ENCODE assay signal across 7 mouse cellular contexts in genomic region chr5:36465889-36466288, GRCm38 (mm10). TPM values are rescaled to one million over a fixed set of nuclear protein-coding genes. Genes with fewer than 3 reads are reported as not detected.
DNase-seq lines count a peak whose midpoint lies in the region; ATAC-seq and TF ChIP-seq lines count a peak whose summit lies in the region.

No protein-coding gene starts in this region.

- H3K4me3 ChIP-seq in lung, embryonic 16.5 days (ENCODE audit: low read length), result peak overlapping the region; percentile 84
- peak overlapping the region; percentile 92 for H3K4me3 ChIP-seq in embryonic fibroblast, embryonic 13.5 days (ENCODE audit: insufficient read depth, low read length)
- peak overlapping the region; percentile 70 for H3K4me3 ChIP-seq in limb, embryonic 11.5 days (ENCODE audit: low read depth, low read length)
- peak overlapping the region; percentile 85; the same call in 1 of the 2 replicates for H3K4me3 ChIP-seq in small intestine, adult 2 months (ENCODE audit: low read depth, low read length)

- peaks cover 12% of the 10 kb centered on the region for H3K4me1 ChIP-seq in lung, embryonic 16.5 days (replicated peaks; ENCODE audit: control insufficient read depth, insufficient read depth, low read length)
- H3K4me1 ChIP-seq in embryonic fibroblast, embryonic 13.5 days (ENCODE audit: control insufficient read depth, insufficient read depth, low read length), result peaks cover 7% of the 10 kb centered on the region; the same call in 1 of the 2 replicates
- H3K4me1 ChIP-seq in limb, embryonic 11.5 days (ENCODE audit: control insufficient read depth, insufficient read depth, low read length), result peaks cover 9% of the 10 kb centered on the region; the same call in 1 of the 2 replicates
- peaks cover 6% of the 10 kb centered on the region; the same call in 1 of the 2 replicates for H3K4me1 ChIP-seq in small intestine, adult 2 months (ENCODE audit: control insufficient read depth, insufficient read depth, insufficient read length, low read length)

- no peak for TF ChIP-seq CTCF in embryonic fibroblast, embryonic 13.5 days (IDR thresholded peaks at IDR 0.05; ENCODE audit: borderline replicate concordance, insufficient read depth, low read length)
- TF ChIP-seq CTCF in small intestine, adult 2 months (IDR thresholded peaks at IDR 0.05; ENCODE audit: extremely low read depth, insufficient read length, insufficient replicate concordance, low read depth, low read length), result no peak

- no peaks in the 10 kb centered on the region for H3K9me3 ChIP-seq in lung, embryonic 16.5 days (ENCODE audit: control insufficient read depth, low read length)
- no peaks in the 10 kb centered on the region for H3K9me3 ChIP-seq in limb, embryonic 11.5 days (ENCODE audit: control insufficient read depth, low read length)

- peak overlapping the region; percentile 90 for H3K4me2 ChIP-seq in lung, embryonic 16.5 days (ENCODE audit: low read depth, low read length)
- H3K4me2 ChIP-seq in limb, embryonic 11.5 days (ENCODE audit: low read depth, severe bottlenecking), result peak overlapping the region; percentile 93

- no peak for DNase-seq in lung, postnatal 14 days
- DNase-seq in limb, embryonic 11.5 days (ENCODE audit: low spot score), result no peak
- no peak for DNase-seq in cerebellum, adult 9-11 months
- DNase-seq in right cerebral cortex, adult 2 months (ENCODE audit: low spot score in 2 of 2), result no peak

- H3K36me3 ChIP-seq in lung, embryonic 16.5 days (ENCODE audit: control insufficient read depth, insufficient read depth, low read length), result peaks cover 6% of the 10 kb centered on the region; the same call in 1 of the 2 replicates
- peaks cover 8% of the 10 kb centered on the region for H3K36me3 ChIP-seq in limb, embryonic 11.5 days (ENCODE audit: control insufficient read depth, insufficient read depth, low read length)
- peaks cover 17% of the 10 kb centered on the region for H3K36me3 ChIP-seq in small intestine, adult 2 months (ENCODE audit: control insufficient read depth, insufficient read depth, low read length)

- no peak for ATAC-seq in lung, embryonic 16.5 days (ENCODE audit: low read depth)
- no peak for ATAC-seq in limb, embryonic 11.5 days (ENCODE audit: insufficient number of reproducible peaks, low FRiP score, low TSS enrichment, low read depth)

- peak overlapping the region; percentile 85 for H3K9ac ChIP-seq in lung, embryonic 16.5 days (ENCODE audit: low read length)
- H3K9ac ChIP-seq in limb, embryonic 11.5 days (ENCODE audit: low read length), result peak overlapping the region; percentile 47

- no peak overlapping the region for H3K27ac ChIP-seq in lung, embryonic 16.5 days (ENCODE audit: low read length)
- H3K27ac ChIP-seq in embryonic fibroblast, embryonic 13.5 days (ENCODE audit: insufficient read depth, low read length), result no peak overlapping the region
- H3K27ac ChIP-seq in limb, embryonic 11.5 days (replicated peaks; ENCODE audit: low read depth, low read length), result no peak overlapping the region
- no peak overlapping the region for H3K27ac ChIP-seq in small intestine, adult 2 months (ENCODE audit: insufficient read depth, low read depth, low read length)

- WGBS in lung, embryonic 16.5 days, result 18% methylated on average over 8 of the region's 8 CpGs
- WGBS in limb, embryonic 11.5 days, result 34% methylated on average over 8 of the region's 8 CpGs
- 7% methylated on average over 8 of the region's 8 CpGs for WGBS in small intestine, adult 2 months

- no peaks in the 10 kb centered on the region for H3K27me3 ChIP-seq in lung, embryonic 16.5 days (ENCODE audit: control insufficient read depth, insufficient read depth, low read depth, low read length)
- no peaks in the 10 kb centered on the region for H3K27me3 ChIP-seq in limb, embryonic 11.5 days (ENCODE audit: control insufficient read depth, insufficient read depth, low read length)
- H3K27me3 ChIP-seq in small intestine, adult 2 months (ENCODE audit: control insufficient read depth, insufficient read depth, low read length), result no peaks in the 10 kb centered on the region

- no peak for TF ChIP-seq POLR2A in embryonic fibroblast, embryonic 13.5 days (IDR thresholded peaks at IDR 0.05; ENCODE audit: low read depth, low read length)
- TF ChIP-seq POLR2A in small intestine, adult 2 months (IDR thresholded peaks at IDR 0.05; ENCODE audit: low read depth, low read length), result no peak

RNA-seq across cellular contexts. Expression of gene Grpel1, which starts 1.1 kb away (rescaled TPM):
- polyA plus RNA-seq in lung, embryonic 16.5 days (2015; fragmentation: Nextera tagmentation; extraction: Ambion mirVana), result 47.5 and 48.2 TPM in 2 replicates
- 21.5 and 25.0 TPM in 2 replicates for polyA plus RNA-seq in embryonic fibroblast, embryonic 13.5 days (2011; ENCODE audit: insufficient read length, low read depth, missing spikeins)
- 57.5 and 59.4 TPM in 2 replicates for polyA plus RNA-seq in limb, embryonic 11.5 days (2014; fragmentation: Nextera tagmentation; extraction: Ambion mirVana)
- polyA plus RNA-seq in small intestine, adult 2 months (2012; rRNA removed), result 6.4 and 9.0 TPM in 2 replicates

RNA-seq across cellular contexts. Expression of gene Tada2b, which starts 18.2 kb away (rescaled TPM):
- polyA plus RNA-seq in lung, embryonic 16.5 days (2015; fragmentation: Nextera tagmentation; extraction: Ambion mirVana), result 1.6 and 1.8 TPM in 2 replicates
- 15.4 and 17.0 TPM in 2 replicates for polyA plus RNA-seq in embryonic fibroblast, embryonic 13.5 days (2011; ENCODE audit: insufficient read length, low read depth, missing spikeins)
- 2.8 and 3.2 TPM in 2 replicates for polyA plus RNA-seq in limb, embryonic 11.5 days (2014; fragmentation: Nextera tagmentation; extraction: Ambion mirVana)
- 7.0 and 8.6 TPM in 2 replicates for polyA plus RNA-seq in small intestine, adult 2 months (2012; rRNA removed)

RNA-seq across cellular contexts. Expression of gene Ccdc96, which starts 18.5 kb away (rescaled TPM):
- polyA plus RNA-seq in lung, embryonic 16.5 days (2015; fragmentation: Nextera tagmentation; extraction: Ambion mirVana), result 2.1 and 2.6 TPM in 2 replicates
- polyA plus RNA-seq in embryonic fibroblast, embryonic 13.5 days (2011; ENCODE audit: insufficient read length, low read depth, missing spikeins), result 0.25 and 0.27 TPM in 2 replicates
- 0.60 and 0.62 TPM in 2 replicates for polyA plus RNA-seq in limb, embryonic 11.5 days (2014; fragmentation: Nextera tagmentation; extraction: Ambion mirVana)
- 0.03 TPM in 1 of 2 replicates, not detected in the other for polyA plus RNA-seq in small intestine, adult 2 months (2012; rRNA removed)
